Mouse (Mus musculus) stomach, embryonic 16.5 days (tissue): ENCODE measurements at regions not wholly inside any gene's neighbourhood (a gene's known extent, or its start where the extent isn't known, plus 50 kb on each side); places are given as distances from the start of the nearest gene placed in this dataset.

Experiments used
- ATAC-seq: fragments of 200-750 bp; cut with Nextera tagmentation; 2 replicates; pipeline ENCODE4 v1.8.0; 2017; ENCODE audit warnings: moderate number of reproducible peaks, moderate TSS enrichment; ENCODE audit not compliant: insufficient read depth, low FRiP score
- H3K27ac ChIP-seq: fragments of 300-500 bp; sonication (generic); 2 replicates; pipeline ENCODE4 v1.5.1; 2014; ENCODE audit warnings: low read length
- H3K27me3 ChIP-seq: fragments of 300-500 bp; sonication (generic); 2 replicates; pipeline ENCODE4 v1.6.1; 2014; ENCODE audit warnings: low read length, control low read depth, mixed read lengths; ENCODE audit not compliant: control insufficient read depth, insufficient read depth
- H3K36me3 ChIP-seq: fragments of 300-500 bp; sonication (generic); 2 replicates; pipeline ENCODE4 v1.6.1; 2014; ENCODE audit warnings: low read length; ENCODE audit not compliant: control insufficient read depth, insufficient read depth
- H3K4me1 ChIP-seq: fragments of 300-500 bp; sonication (generic); 2 replicates; pipeline ENCODE4 v1.6.1; 2014; ENCODE audit warnings: low read length, control low read depth, mixed read lengths; ENCODE audit not compliant: control insufficient read depth, insufficient read depth
- H3K4me2 ChIP-seq: fragments of 300-500 bp; sonication (generic); 2 replicates; pipeline ENCODE4 v1.6.1; 2014; ENCODE audit warnings: low read depth, low read length, mixed read lengths
- H3K4me3 ChIP-seq: fragments of 300-500 bp; sonication (generic); replicated peaks from 2 replicates; pipeline ENCODE4 v1.5.1; 2014; ENCODE audit warnings: mild to moderate bottlenecking, low read length
- H3K9ac ChIP-seq: fragments of 300-500 bp; sonication (generic); 2 replicates; pipeline ENCODE4 v1.6.1; 2014; ENCODE audit warnings: low read length
- H3K9me3 ChIP-seq: fragments of 300-500 bp; sonication (generic); replicated peaks from 2 replicates; pipeline ENCODE4 v1.6.1; 2016; ENCODE audit warnings: low read length, control low read depth; ENCODE audit not compliant: control insufficient read depth
- WGBS: fragments of 180-500 bp; shearing (Covaris S2); extraction: QIAGEN DNeasy Blood & Tissue Kit; methylation state at CpG from one replicate; pipeline ENCODE4 v1.1.7; 2014; 5-methylcytosine and 5-hydroxymethylcytosine counted together

GRCm38 (mm10) chr13:94619511-94619910, 169.2 kb upstream of the Tbca start:
- H3K9ac ChIP-seq: no peak overlapping the region
- no peak overlapping the region for H3K4me2 ChIP-seq
- 59% methylated on average over 4 of the region's 4 CpGs for WGBS
- H3K27ac ChIP-seq: no peak overlapping the region
- no peaks in the 10 kb centered on the region for H3K27me3 ChIP-seq
- H3K4me1 ChIP-seq: no peaks in the 10 kb centered on the region
- no peak overlapping the region for H3K4me3 ChIP-seq
- H3K36me3 ChIP-seq: no peaks in the 10 kb centered on the region
- ATAC-seq: no peak
- no peaks in the 10 kb centered on the region for H3K9me3 ChIP-seq

- Histone ChIP-seq H3K4me1 (no peaks in the 10 kb centered on the region), H3K27me3 (no peaks in the 10 kb centered on the region), H3K9me3 (no peaks in the 10 kb centered on the region), H3K4me2 (no peak overlapping the region), H3K9ac (no peak overlapping the region), H3K36me3 (no peaks in the 10 kb centered on the region), H3K4me3 (no peak overlapping the region), H3K27ac (no peak overlapping the region)
- ATAC-seq: no peak
- 82% methylated on average over 1 of the region's 1 CpGs for WGBS
Observed at GRCm38 (mm10) chr13:94630055-94630454, 158.7 kb upstream of the Tbca start.

GRCm38 (mm10) chr13:94630685-94631084, 158.0 kb upstream of the Tbca start:
- Histone ChIP-seq H3K4me3 (no peak overlapping the region), H3K4me1 (no peaks in the 10 kb centered on the region), H3K9me3 (no peaks in the 10 kb centered on the region), H3K27ac (no peak overlapping the region), H3K36me3 (no peaks in the 10 kb centered on the region), H3K9ac (no peak overlapping the region), H3K4me2 (no peak overlapping the region), H3K27me3 (no peaks in the 10 kb centered on the region)
- no peak for ATAC-seq
- WGBS: 94% methylated on average over 6 of the region's 6 CpGs

DNA sequence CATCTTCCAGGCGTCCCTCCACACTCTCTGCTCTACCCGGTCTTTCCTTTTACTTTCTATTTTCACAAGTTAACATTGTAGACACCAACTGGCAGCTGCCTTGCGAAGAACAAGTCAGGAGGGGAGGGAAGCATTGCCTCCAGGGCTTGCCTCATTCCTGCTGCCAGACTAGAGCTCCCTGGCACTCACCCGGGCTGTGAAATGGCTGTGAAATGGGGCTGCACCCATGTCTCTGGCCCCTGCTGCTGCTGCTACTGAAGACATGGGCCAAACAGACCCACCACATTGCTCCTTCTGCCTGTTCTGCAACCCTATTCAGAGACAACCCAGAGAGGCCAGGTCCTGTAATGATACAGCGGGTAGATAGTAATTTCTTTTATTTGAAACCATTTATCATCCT, 156.0 kb upstream of the Tbca start:
- H3K4me3 ChIP-seq: no peak overlapping the region
- ATAC-seq: no peak
- H3K27me3 ChIP-seq: no peaks in the 10 kb centered on the region
- no peaks in the 10 kb centered on the region for H3K36me3 ChIP-seq
- H3K9me3 ChIP-seq: no peaks in the 10 kb centered on the region
- no peak overlapping the region for H3K27ac ChIP-seq
- no peak overlapping the region for H3K4me2 ChIP-seq
- no peaks in the 10 kb centered on the region for H3K4me1 ChIP-seq
- 39% methylated on average over 5 of the region's 5 CpGs for WGBS
- no peak overlapping the region for H3K9ac ChIP-seq

GRCm38 (mm10) chr13:94640336-94640735, 148.4 kb upstream of the Tbca start:
- no peaks in the 10 kb centered on the region for H3K9me3 ChIP-seq
- no peaks in the 10 kb centered on the region for H3K4me1 ChIP-seq
- no peak overlapping the region for H3K9ac ChIP-seq
- H3K27ac ChIP-seq: no peak overlapping the region
- ATAC-seq: no peak
- H3K36me3 ChIP-seq: no peaks in the 10 kb centered on the region
- H3K27me3 ChIP-seq: no peaks in the 10 kb centered on the region
- H3K4me2 ChIP-seq: no peak overlapping the region
- 83% methylated on average over 5 of the region's 5 CpGs for WGBS
- H3K4me3 ChIP-seq: no peak overlapping the region

DNA sequence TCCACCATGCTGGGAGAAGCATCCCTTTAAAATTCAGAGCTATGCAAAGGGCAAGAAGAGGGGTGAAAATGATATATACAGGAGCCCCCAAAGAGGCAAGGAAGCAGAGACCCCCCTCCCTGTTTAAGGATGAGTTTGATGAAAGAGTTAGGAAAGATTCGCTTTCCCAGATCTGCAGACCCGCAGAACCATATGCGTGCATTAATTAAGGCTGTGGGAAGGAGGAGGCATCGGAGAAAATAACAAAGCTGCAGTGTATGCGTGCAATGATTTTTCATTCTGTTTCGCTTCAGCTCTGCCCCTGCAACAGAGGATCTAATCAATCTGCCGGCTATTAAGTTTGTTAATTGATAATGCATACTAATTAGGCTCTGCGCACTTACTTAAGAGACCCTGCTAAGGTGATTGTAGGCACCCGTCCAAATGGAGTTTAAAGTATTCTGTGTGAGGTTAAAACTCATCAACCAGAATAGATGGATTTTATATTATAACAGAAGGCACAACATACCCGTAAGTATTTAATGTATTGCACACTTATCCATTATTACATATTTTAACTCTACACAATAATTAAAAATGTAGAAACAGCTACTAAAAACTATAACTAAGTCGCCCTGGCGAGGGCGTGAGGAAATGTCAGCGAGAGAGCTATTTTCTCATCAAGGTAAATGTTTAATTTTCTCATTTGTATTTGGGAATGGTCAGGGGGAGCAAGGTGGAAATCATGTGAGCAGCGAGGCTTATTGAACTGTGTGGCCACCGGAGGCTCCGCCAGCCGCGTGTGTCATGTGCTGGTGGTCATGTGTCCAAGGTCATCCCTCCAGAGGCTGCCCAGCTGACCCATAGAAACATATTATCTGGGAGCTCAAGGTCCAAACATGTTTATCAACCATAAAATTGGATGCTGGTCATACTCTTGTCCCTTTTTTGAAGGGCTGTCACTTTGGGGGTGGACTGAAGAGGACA, 143.2 kb upstream of the Tbca start:
- Histone ChIP-seq H3K9ac (no peak overlapping the region), H3K27me3 (no peaks in the 10 kb centered on the region), H3K4me3 (no peak overlapping the region), H3K27ac (no peak overlapping the region), H3K36me3 (no peaks in the 10 kb centered on the region), H3K4me2 (no peak overlapping the region), H3K4me1 (no peaks in the 10 kb centered on the region), H3K9me3 (no peaks in the 10 kb centered on the region)
- WGBS: 70% methylated on average over 19 of the region's 19 CpGs
- ATAC-seq: no peak

GRCm38 (mm10) chr13:94646326-94646725, 142.4 kb upstream of the Tbca start:
- no peak overlapping the region for H3K9ac ChIP-seq
- H3K27ac ChIP-seq: no peak overlapping the region
- H3K4me1 ChIP-seq: no peaks in the 10 kb centered on the region
- no peaks in the 10 kb centered on the region for H3K27me3 ChIP-seq
- H3K36me3 ChIP-seq: no peaks in the 10 kb centered on the region
- no peak overlapping the region for H3K4me3 ChIP-seq
- no peak for ATAC-seq
- no peaks in the 10 kb centered on the region for H3K9me3 ChIP-seq
- 81% methylated on average over 2 of the region's 2 CpGs for WGBS
- H3K4me2 ChIP-seq: no peak overlapping the region

DNA sequence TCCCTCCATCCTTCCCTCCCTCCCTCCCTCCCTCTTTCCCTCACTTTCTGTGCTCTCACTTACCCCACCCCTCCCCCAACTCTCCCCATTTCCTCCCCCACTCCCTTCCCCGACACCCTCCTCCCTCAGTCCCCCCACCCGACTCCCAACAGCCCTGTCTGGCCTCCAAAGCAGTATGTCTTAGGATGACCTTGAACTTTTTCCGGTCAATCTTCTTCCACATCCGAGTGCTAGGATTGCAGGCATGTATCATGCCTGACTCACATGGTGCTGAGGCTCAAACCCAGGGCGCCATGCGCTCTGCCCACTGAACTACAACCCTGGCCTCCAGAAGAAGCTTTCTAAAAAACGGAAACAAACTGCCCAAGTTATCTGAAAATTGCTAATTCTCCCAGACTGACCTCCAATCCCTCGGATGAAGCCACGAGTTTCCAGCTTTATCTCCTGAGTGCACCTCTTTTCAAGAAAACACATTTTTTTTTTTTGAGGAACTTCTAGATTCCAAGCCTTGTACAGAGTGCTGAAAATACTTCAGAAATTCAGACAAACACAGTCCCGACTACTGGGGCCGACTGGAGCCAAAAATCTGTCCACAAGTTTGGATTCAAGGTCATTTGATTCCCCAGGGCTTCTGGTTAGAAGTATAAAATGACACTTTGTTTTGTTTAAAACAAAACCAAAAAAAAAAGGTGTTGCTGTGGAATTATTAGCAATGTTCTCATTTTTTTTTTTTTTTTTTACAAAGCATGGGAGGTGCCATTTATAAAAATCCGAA, 141.7 kb upstream of the Tbca start:
- Histone ChIP-seq H3K27me3 (no peaks in the 10 kb centered on the region), H3K9me3 (no peaks in the 10 kb centered on the region), H3K27ac (no peak overlapping the region), H3K4me1 (no peaks in the 10 kb centered on the region), H3K4me2 (no peak overlapping the region), H3K9ac (no peak overlapping the region), H3K4me3 (no peak overlapping the region), H3K36me3 (no peaks in the 10 kb centered on the region)
- ATAC-seq: no peak
- WGBS: 55% methylated on average over 12 of the region's 12 CpGs

DNA sequence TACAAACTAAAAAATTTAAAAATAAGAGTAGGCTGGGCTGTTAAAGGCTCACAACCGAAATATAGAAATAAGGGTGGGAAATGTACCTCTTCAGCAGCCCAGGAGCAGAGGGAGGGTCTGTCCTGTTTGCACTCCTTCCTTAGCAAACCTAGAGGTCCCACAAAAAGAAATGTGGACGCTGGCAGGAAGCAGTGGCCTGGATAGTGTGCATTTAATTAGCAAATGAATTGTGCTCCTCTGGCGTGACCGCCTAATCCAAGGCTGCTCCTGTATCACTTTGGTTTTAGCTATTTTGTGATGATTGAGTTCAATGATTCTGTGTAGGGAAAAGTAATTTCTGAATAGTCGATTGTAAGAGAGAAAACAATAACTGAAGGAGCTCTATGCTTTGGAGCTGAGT, 141.1 kb upstream of the Tbca start:
- H3K9me3 ChIP-seq: no peaks in the 10 kb centered on the region
- 68% methylated on average over 5 of the region's 5 CpGs for WGBS
- H3K4me1 ChIP-seq: no peaks in the 10 kb centered on the region
- no peak overlapping the region for H3K9ac ChIP-seq
- no peak overlapping the region for H3K4me3 ChIP-seq
- no peak overlapping the region for H3K4me2 ChIP-seq
- H3K36me3 ChIP-seq: no peaks in the 10 kb centered on the region
- no peaks in the 10 kb centered on the region for H3K27me3 ChIP-seq
- no peak overlapping the region for H3K27ac ChIP-seq
- no peak for ATAC-seq
